Mouse (Mus musculus) cortical plate, adult 2 months (tissue): ENCODE measurements around the gene Atg4a-ps.

Experiments used
- CTCF ChIP-seq: fragments of 200-500 bp; IDR thresholded peaks from 2 replicates; pipeline ENCODE4 v1.5.1; 2011; ENCODE audit warnings: mild to moderate bottlenecking, control low read depth, low read length; ENCODE audit not compliant: insufficient read depth; ENCODE audit errors: extremely low read depth
- POLR2A ChIP-seq: fragments of 200-500 bp; IDR thresholded peaks from 2 replicates; pipeline ENCODE4 v1.6.1; 2011; ENCODE audit warnings: mild to moderate bottlenecking, low read length, control low read depth; ENCODE audit not compliant: insufficient read depth; ENCODE audit errors: extremely low read depth

GRCm38 (mm10) chr3:103640226-103640803 lies 5.6 kb downstream of the Atg4a-ps start:
- no peak for TF ChIP-seq CTCF
- TF ChIP-seq POLR2A = no peak
